Mouse (Mus musculus): ENCODE results near the gene C1qtnf2. TPM values are rescaled to one million over a fixed set of nuclear protein-coding genes. Genes with fewer than 3 reads are reported as not detected.

Gene C1qtnf2
- polyA plus RNA-seq, 1 experiment from 2014 or later: 32.7 TPM

- Histone ChIP-seq H3K9me3 (ENCODE audit: control insufficient read depth, low read length) (no peaks in the 10 kb centered on the region), H3K4me1 (ENCODE audit: control insufficient read depth, insufficient read depth, low read length) (no peaks in the 10 kb centered on the region), H3K27me3 (replicated peaks; ENCODE audit: control insufficient read depth, insufficient read depth, low read length) (no peaks in the 10 kb centered on the region), H3K4me3 (ENCODE audit: low read depth, low read length) (no peak overlapping the region), H3K9ac (ENCODE audit: low read depth, low read length) (no peak overlapping the region), H3K36me3 (ENCODE audit: control insufficient read depth, insufficient read depth, low read length) (no peaks in the 10 kb centered on the region), H3K27ac (replicated peaks; ENCODE audit: low read depth, low read length) (no peak overlapping the region), H3K4me2 (ENCODE audit: low read depth, low read length) (no peak overlapping the region)
- WGBS: 31% methylated on average over 8 of the region's 8 CpGs
- no peak; the same call in 1 of the 2 replicates for ATAC-seq (ENCODE audit: low read depth)
- DNase-seq (ENCODE audit: low spot score): peak; percentile 37
Measured at GRCm38 (mm10) chr11:43516344-43517021, 42.4 kb downstream of the C1qtnf2 start.

DNA sequence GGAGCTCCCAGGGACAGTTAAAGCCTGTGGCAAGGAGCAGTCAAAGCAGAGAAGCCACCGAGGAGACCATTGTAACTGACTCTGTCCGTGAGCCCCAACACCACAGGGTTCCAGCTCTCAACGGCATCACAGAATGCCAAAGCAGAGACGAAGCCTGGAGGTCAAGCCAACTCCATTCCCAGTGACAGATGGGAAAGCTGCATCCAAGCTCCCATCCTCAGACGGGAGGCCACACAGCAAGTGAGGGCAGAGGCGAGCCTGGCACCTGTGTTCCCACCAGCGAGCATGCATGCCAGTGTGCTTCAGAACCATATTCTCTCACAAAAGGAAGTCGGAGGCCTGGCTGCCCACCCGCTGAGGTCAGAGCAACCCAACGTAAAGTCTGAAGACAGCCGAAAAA lies 43.6 kb downstream of the C1qtnf2 start:
- H3K4me1 ChIP-seq (ENCODE audit: control insufficient read depth, insufficient read depth, low read length): no peaks in the 10 kb centered on the region
- ATAC-seq (ENCODE audit: low read depth) (no peak), DNase-seq (ENCODE audit: low spot score) (no peak)
- H3K9ac ChIP-seq (ENCODE audit: low read depth, low read length): no peak overlapping the region
- H3K36me3 ChIP-seq (ENCODE audit: control insufficient read depth, insufficient read depth, low read length): no peaks in the 10 kb centered on the region
- H3K4me3 ChIP-seq (ENCODE audit: low read depth, low read length): no peak overlapping the region
- no peak overlapping the region for H3K27ac ChIP-seq (replicated peaks; ENCODE audit: low read depth, low read length)
- H3K4me2 ChIP-seq (ENCODE audit: low read depth, low read length): no peak overlapping the region
- no peaks in the 10 kb centered on the region for H3K9me3 ChIP-seq (ENCODE audit: control insufficient read depth, low read length)
- WGBS: 83% methylated on average over 11 of the region's 11 CpGs
- H3K27me3 ChIP-seq (replicated peaks; ENCODE audit: control insufficient read depth, insufficient read depth, low read length): no peaks in the 10 kb centered on the region

- Histone ChIP-seq H3K4me3 (ENCODE audit: low read depth, low read length) (no peak overlapping the region), H3K4me1 (ENCODE audit: control insufficient read depth, insufficient read depth, low read length) (no peaks in the 10 kb centered on the region), H3K9me3 (ENCODE audit: control insufficient read depth, low read length) (no peaks in the 10 kb centered on the region), H3K36me3 (ENCODE audit: control insufficient read depth, insufficient read depth, low read length) (no peaks in the 10 kb centered on the region), H3K4me2 (ENCODE audit: low read depth, low read length) (no peak overlapping the region), H3K9ac (ENCODE audit: low read depth, low read length) (no peak overlapping the region), H3K27me3 (replicated peaks; ENCODE audit: control insufficient read depth, insufficient read depth, low read length) (no peaks in the 10 kb centered on the region), H3K27ac (replicated peaks; ENCODE audit: low read depth, low read length) (no peak overlapping the region)
- ATAC-seq (ENCODE audit: low read depth) (no peak), DNase-seq (ENCODE audit: low spot score) (no peak)
Measured at GRCm38 (mm10) chr11:43518086-43518485, 44.0 kb downstream of the C1qtnf2 start.

DNA sequence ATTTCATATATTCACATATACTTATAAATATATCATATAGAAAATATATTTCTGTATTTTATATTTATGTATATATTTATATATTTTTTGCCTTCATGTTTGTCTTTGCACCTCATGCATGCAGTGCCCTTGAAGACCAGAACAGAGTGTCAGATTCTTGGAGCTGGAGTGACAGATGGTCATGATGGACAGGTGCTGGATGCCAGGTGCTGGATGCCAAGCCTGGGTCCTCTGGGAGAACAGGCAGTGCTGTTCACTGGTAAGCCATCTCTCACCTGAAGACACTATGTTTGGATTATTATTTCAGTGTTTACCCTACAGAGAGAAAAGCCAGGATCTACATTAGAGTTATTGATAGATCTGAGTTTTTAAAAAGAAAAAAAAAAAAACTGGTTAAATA lies 44.7 kb downstream of the C1qtnf2 start:
- Histone ChIP-seq H3K4me3 (ENCODE audit: low read depth, low read length) (no peak overlapping the region), H3K36me3 (ENCODE audit: control insufficient read depth, insufficient read depth, low read length) (no peaks in the 10 kb centered on the region), H3K4me1 (ENCODE audit: control insufficient read depth, insufficient read depth, low read length) (no peaks in the 10 kb centered on the region), H3K27me3 (replicated peaks; ENCODE audit: control insufficient read depth, insufficient read depth, low read length) (no peaks in the 10 kb centered on the region), H3K9ac (ENCODE audit: low read depth, low read length) (no peak overlapping the region), H3K9me3 (ENCODE audit: control insufficient read depth, low read length) (no peaks in the 10 kb centered on the region), H3K27ac (replicated peaks; ENCODE audit: low read depth, low read length) (no peak overlapping the region), H3K4me2 (ENCODE audit: low read depth, low read length) (no peak overlapping the region)
- ATAC-seq (ENCODE audit: low read depth) (no peak), DNase-seq (ENCODE audit: low spot score) (no peak)

- Histone ChIP-seq H3K27ac (replicated peaks; ENCODE audit: low read depth, low read length) (no peak overlapping the region), H3K4me2 (ENCODE audit: low read depth, low read length) (no peak overlapping the region), H3K4me1 (ENCODE audit: control insufficient read depth, insufficient read depth, low read length) (no peaks in the 10 kb centered on the region), H3K4me3 (ENCODE audit: low read depth, low read length) (no peak overlapping the region), H3K27me3 (replicated peaks; ENCODE audit: control insufficient read depth, insufficient read depth, low read length) (no peaks in the 10 kb centered on the region), H3K9ac (ENCODE audit: low read depth, low read length) (no peak overlapping the region), H3K9me3 (ENCODE audit: control insufficient read depth, low read length) (no peaks in the 10 kb centered on the region), H3K36me3 (ENCODE audit: control insufficient read depth, insufficient read depth, low read length) (no peaks in the 10 kb centered on the region)
- DNase-seq (ENCODE audit: low spot score) (no peak), ATAC-seq (ENCODE audit: low read depth) (no peak)
- 77% methylated on average over 3 of the region's 3 CpGs for WGBS
Measured at GRCm38 (mm10) chr11:43520521-43520920, 46.4 kb downstream of the C1qtnf2 start.

- Histone ChIP-seq H3K4me1 (ENCODE audit: control insufficient read depth, insufficient read depth, low read length) (peaks cover 8% of the 10 kb centered on the region; the same call in 1 of the 2 replicates), H3K9ac (ENCODE audit: low read depth, low read length) (peak overlapping the region; percentile 81), H3K27ac (replicated peaks; ENCODE audit: low read depth, low read length) (peak overlapping the region; percentile 71), H3K36me3 (ENCODE audit: control insufficient read depth, insufficient read depth, low read length) (0 out of 2 replicates have a peak, but pooled peaks cover under 1% of the 10 kb centered on the region), H3K9me3 (ENCODE audit: control insufficient read depth, low read length) (no peaks in the 10 kb centered on the region), H3K27me3 (replicated peaks; ENCODE audit: control insufficient read depth, insufficient read depth, low read length) (no peaks in the 10 kb centered on the region), H3K4me2 (ENCODE audit: low read depth, low read length) (peak overlapping the region; percentile 84), H3K4me3 (ENCODE audit: low read depth, low read length) (peak overlapping the region; percentile 85)
- WGBS: 2% methylated on average over 15 of the region's 25 CpGs
- ATAC-seq (ENCODE audit: low read depth): peak; percentile 35
- peak; percentile 50 for DNase-seq (ENCODE audit: low spot score)
Measured at GRCm38 (mm10) chr11:43528078-43528682, 54.1 kb downstream of the C1qtnf2 start.

DNA sequence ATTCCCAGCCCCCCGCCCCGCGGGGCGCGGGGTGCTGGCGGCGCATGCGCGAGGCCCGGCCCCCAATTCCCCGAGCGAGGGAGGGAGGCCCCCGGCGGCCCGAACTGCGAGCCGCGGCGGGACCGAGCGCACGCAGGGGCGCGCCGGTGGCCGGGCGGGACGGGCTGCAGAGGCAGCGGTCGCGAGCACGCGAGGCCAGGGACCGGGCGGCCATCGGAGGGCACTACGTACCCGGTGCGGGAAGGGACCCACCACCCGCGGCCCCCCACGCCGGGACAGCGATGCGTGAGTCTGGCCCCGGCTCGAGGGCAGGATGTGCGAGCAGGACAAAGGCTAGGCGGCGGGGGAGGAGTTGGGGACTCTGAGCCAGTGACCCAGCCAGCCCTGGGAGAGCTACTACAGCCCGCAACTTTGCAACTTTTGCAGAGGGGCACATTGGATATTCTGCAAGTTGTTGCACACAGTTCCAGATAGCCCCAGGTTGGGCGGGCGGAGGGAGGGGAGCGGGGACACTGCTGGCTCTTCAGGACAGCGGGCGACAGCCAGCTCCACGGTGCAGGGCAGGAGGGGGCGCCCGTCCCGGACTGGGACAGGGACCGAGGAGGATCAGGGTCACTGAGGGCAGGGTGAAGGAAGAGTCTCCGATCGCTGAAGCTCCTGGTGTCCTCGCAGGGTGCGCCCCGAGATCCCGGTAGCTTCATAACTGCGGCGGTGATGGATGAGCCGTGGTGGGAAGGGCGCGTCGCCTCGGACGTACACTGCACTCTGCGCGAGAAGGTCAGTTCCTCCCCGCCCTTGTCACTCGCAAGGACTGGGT lies 54.8 kb downstream of the C1qtnf2 start, which contains the start of gene Ccnjl:
Ccnjl (plus strand) TSS at position 102 of the 817 bp plus-strand sequence.
- Histone ChIP-seq H3K4me3 (ENCODE audit: low read depth, low read length) (peak within 1 kb of the TSS; percentile 85), H3K9ac (ENCODE audit: low read depth, low read length) (peak within 1 kb of the TSS; percentile 81), H3K27ac (replicated peaks; ENCODE audit: low read depth, low read length) (peak within 1 kb of the TSS; percentile 71), H3K9me3 (ENCODE audit: control insufficient read depth, low read length) (no peaks in the 10 kb centered on the region), H3K27me3 (replicated peaks; ENCODE audit: control insufficient read depth, insufficient read depth, low read length) (no peaks in the 10 kb centered on the region), H3K4me1 (ENCODE audit: control insufficient read depth, insufficient read depth, low read length) (peaks cover 8% of the 10 kb centered on the region; the same call in 1 of the 2 replicates), H3K4me2 (ENCODE audit: low read depth, low read length) (peak within 1 kb of the TSS; percentile 84), H3K36me3 (ENCODE audit: control insufficient read depth, insufficient read depth, low read length) (0 out of 2 replicates have a peak, but pooled peaks cover 5% of the 10 kb centered on the region)
- 1% methylated on average over 34 of the region's 79 CpGs for WGBS
- DNase-seq (ENCODE audit: low spot score) (peak; percentile 83), ATAC-seq (ENCODE audit: low read depth) (peak; percentile 87)

DNA sequence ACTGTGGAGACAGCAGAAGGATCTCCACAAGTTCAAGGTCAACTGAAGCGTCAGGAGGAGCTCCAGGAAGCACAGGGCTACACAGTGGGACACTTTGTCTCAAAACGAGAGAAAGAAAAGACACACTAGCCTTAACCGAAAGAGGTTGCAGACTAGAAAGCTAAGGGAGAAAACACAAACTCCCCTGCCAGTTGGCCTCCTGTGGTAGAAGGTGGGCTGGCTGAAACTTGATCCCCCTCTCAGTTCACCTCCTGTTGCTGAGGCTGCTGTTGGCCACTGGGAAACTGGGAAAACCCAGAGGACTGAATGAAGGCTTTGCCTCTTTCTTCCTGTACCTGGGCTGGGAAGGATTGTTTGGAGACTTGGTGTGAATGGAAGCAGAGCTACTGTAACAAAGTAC lies 56.0 kb downstream of the C1qtnf2 start:
- Histone ChIP-seq H3K9ac (ENCODE audit: low read depth, low read length) (no peak overlapping the region), H3K27ac (replicated peaks; ENCODE audit: low read depth, low read length) (no peak overlapping the region)

More for the DNA sequence above, 56.0 kb downstream of the C1qtnf2 start:
- Histone ChIP-seq H3K27me3 (replicated peaks; ENCODE audit: control insufficient read depth, insufficient read depth, low read length) (no peaks in the 10 kb centered on the region), H3K4me1 (ENCODE audit: control insufficient read depth, insufficient read depth, low read length) (peaks cover 8% of the 10 kb centered on the region; the same call in 1 of the 2 replicates), H3K4me2 (ENCODE audit: low read depth, low read length) (peak overlapping the region; percentile 84), H3K36me3 (ENCODE audit: control insufficient read depth, insufficient read depth, low read length) (peaks cover 9% of the 10 kb centered on the region; the same call in 1 of the 2 replicates), H3K9me3 (ENCODE audit: control insufficient read depth, low read length) (no peaks in the 10 kb centered on the region), H3K4me3 (ENCODE audit: low read depth, low read length) (peak overlapping the region; percentile 85)
- ATAC-seq (ENCODE audit: low read depth): no peak; the same call in 1 of the 2 replicates
- 18% methylated on average over 3 of the region's 3 CpGs for WGBS
- peak; percentile 40 for DNase-seq (ENCODE audit: low spot score)

Data from embryonic facial prominence, embryonic 14.5 days (tissue).